Mouse (Mus musculus): ENCODE measurements around the gene Rasgef1a. TPM values are rescaled to one million over a fixed set of nuclear protein-coding genes. Genes with fewer than 3 reads are reported as not detected.
A peak's percentile ranks its signal among the peaks of the same experiment; 100 is the strongest.

Rasgef1a gene
- polyA plus RNA-seq, 1 experiment: 0.45 TPM

DNA sequence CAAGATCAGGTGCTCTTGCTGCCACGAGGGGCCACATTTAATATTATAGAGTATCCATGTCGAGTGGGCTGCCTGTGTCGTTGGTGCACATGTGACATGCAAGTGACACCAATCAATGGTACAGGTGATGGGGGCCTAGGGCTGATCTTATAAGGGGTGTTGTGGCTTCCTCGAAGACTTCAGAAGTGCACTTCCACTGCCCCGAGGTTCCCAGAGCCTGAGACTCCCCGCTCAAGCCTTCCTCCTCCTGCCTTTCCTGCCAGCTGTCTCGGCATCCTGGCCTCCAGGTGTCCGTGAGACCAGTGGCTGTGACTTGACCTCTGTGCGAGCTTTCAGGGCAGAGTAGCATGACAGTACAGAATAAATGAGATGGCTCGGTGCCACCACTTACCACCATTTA is 67.5 kb downstream of the Rasgef1a start:
- TF ChIP-seq CTCF (IDR thresholded peaks at IDR 0.05; ENCODE audit: control insufficient read depth, insufficient read depth, low read length) (no peak), POLR2A (IDR thresholded peaks at IDR 0.05; ENCODE audit: borderline replicate concordance, control insufficient read depth, low read depth, low read length) (no peak)
- no peak overlapping the region for H3K4me3 ChIP-seq (replicated peaks; ENCODE audit: control insufficient read depth, low read depth, low read length)
- WGBS: 67% methylated on average over 10 of the region's 10 CpGs

DNA sequence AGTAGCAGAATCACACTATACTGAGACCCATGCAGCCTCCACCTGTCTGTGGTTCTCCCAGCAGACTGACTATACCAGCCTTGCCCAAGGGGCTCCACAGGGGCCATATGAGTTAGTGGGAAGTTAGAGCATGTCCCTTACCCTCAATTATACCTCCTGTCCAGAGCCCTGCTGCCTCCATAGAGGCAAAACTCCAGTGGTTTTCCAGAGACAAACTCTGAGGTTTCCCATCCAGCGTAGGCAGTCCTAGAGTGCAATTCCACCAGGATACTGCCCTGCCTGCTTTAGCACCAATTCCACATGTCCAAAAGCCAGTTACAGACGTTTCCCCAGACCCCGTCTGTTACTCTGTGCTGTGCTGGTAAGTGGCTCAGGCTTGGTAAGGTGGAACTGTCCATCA is 68.1 kb downstream of the Rasgef1a start:
- Histone ChIP-seq H3K4me3 (replicated peaks; ENCODE audit: control insufficient read depth, low read depth, low read length) (no peak overlapping the region), H3K27ac (ENCODE audit: control insufficient read depth, insufficient read depth, low read depth, low read length, poor library complexity) (no peak overlapping the region), H3K4me1 (ENCODE audit: control insufficient read depth, insufficient read depth, low read length) (no peaks in the 10 kb centered on the region)
- WGBS: 74% methylated on average over 3 of the region's 3 CpGs
- TF ChIP-seq POLR2A (IDR thresholded peaks at IDR 0.05; ENCODE audit: borderline replicate concordance, control insufficient read depth, low read depth, low read length): no peak
- no peak for TF ChIP-seq CTCF (IDR thresholded peaks at IDR 0.05; ENCODE audit: control insufficient read depth, insufficient read depth, low read length)

More for the DNA sequence above, 67.5 kb downstream of the Rasgef1a start:
- H3K4me1 ChIP-seq (ENCODE audit: control insufficient read depth, insufficient read depth, low read length): no peaks in the 10 kb centered on the region
- H3K27ac ChIP-seq (ENCODE audit: control insufficient read depth, insufficient read depth, low read depth, low read length, poor library complexity): no peak overlapping the region

DNA sequence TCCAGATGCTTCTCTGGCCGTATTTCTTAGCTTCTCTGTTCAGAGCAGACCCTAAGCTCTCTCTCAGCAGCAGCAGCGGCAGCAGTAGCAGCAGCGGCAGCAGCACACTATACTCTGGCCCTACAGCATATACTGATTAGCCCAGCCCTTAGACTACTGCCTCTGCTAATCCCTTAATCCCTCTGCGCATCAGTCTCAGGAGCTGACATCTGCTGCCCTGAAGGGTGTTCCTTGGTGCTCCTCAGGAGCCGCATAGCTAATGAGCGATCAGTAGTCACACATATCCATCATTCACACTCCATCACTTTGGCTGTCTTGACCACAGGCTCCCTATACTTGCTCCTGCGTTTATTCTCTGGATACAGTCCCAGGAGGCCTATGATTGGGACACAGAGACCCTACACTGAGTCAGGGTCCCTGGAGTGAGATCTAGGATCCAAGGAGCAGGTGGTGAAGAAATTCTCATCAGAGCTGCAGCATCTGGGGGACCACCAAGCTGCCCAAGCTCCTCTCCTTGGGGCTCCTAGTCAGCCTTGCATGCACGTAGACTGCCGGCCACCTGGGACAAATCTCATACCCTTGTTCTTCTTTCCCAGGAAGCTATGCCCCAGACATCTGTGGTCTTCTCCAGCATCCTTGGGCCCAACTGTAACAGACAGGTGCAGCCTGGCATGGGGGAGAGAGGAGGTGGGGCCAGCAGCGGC is 68.7 kb downstream of the Rasgef1a start:
- Histone ChIP-seq H3K4me3 (replicated peaks; ENCODE audit: control insufficient read depth, low read depth, low read length) (no peak overlapping the region), H3K4me1 (ENCODE audit: control insufficient read depth, insufficient read depth, low read length) (no peaks in the 10 kb centered on the region), H3K27ac (ENCODE audit: control insufficient read depth, insufficient read depth, low read depth, low read length, poor library complexity) (no peak overlapping the region)
- no peak for TF ChIP-seq CTCF (IDR thresholded peaks at IDR 0.05; ENCODE audit: control insufficient read depth, insufficient read depth, low read length)
- no peak for TF ChIP-seq POLR2A (IDR thresholded peaks at IDR 0.05; ENCODE audit: borderline replicate concordance, control insufficient read depth, low read depth, low read length)
- WGBS: 83% methylated on average over 10 of the region's 10 CpGs

DNA sequence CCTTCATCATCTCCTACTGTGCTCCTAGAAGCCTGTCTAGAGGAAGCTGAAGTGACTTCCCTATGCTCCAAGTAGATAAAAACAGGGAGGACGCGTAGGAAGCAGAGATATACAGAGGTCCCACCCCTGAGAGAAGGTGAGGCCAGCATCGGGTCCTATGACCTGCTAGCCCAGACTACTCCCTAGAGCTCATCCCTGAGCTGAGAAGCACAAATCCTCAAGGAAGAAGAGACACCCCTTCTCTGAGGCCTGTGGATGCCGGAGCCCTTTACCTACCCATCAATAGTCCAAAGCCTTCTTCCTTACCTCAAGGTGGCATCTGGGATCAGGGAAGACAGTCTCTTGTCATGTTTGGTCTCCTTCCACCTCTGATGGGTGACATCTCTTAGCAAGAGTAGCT is 69.5 kb downstream of the Rasgef1a start:
- no peak for TF ChIP-seq POLR2A (IDR thresholded peaks at IDR 0.05; ENCODE audit: borderline replicate concordance, control insufficient read depth, low read depth, low read length)
- TF ChIP-seq CTCF (IDR thresholded peaks at IDR 0.05; ENCODE audit: control insufficient read depth, insufficient read depth, low read length): no peak
- no peak overlapping the region for H3K27ac ChIP-seq (ENCODE audit: control insufficient read depth, insufficient read depth, low read depth, low read length, poor library complexity)
- no peak overlapping the region for H3K4me3 ChIP-seq (replicated peaks; ENCODE audit: control insufficient read depth, low read depth, low read length)
- WGBS: 81% methylated on average over 4 of the region's 4 CpGs
- no peaks in the 10 kb centered on the region for H3K4me1 ChIP-seq (ENCODE audit: control insufficient read depth, insufficient read depth, low read length)

DNA sequence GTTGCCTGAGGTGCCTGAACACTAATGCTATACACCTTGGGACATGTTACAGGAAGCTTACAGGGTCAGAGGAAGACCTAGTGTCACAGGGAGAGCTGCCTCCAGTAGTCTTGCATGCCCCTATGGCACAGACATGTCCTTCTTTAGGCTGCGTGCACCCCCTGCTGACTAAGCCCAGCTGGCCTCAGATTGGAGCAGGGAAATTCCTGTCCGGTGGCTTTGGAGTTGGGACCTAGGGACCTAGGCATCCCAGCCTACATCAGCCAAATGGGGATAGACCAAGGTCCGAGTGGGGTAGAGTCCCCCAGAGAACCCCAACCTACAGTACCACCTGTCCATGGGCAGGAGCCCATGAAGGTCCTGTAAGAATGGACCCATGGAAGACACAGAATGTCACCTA is 71.1 kb downstream of the Rasgef1a start:
- TF ChIP-seq CTCF (IDR thresholded peaks at IDR 0.05; ENCODE audit: control insufficient read depth, insufficient read depth, low read length) (no peak), POLR2A (IDR thresholded peaks at IDR 0.05; ENCODE audit: borderline replicate concordance, control insufficient read depth, low read depth, low read length) (no peak)
- no peak overlapping the region for H3K4me3 ChIP-seq (replicated peaks; ENCODE audit: control insufficient read depth, low read depth, low read length)
- 76% methylated on average over 3 of the region's 3 CpGs for WGBS

DNA sequence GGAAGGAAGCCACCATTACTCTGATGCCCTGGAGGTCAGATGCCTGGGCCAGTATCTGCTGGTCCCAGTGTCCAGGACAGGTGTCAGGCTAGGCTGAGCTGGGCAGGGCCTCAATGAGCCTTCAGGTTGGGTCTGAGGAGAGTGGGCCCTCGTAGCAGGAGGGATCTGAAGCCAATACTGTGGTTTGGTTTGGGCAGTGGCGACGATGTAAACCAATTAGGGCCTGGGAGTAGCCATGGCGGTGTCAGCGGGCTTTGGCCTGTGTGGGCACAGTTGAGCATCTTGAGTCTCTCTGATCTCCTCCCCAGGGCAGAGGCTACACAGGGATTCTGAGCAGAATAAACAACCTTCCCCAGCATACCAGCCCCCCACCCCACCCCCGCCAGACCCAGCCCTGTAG is 72.4 kb downstream of the Rasgef1a start:
- TF ChIP-seq CTCF (IDR thresholded peaks at IDR 0.05; ENCODE audit: control insufficient read depth, insufficient read depth, low read length) (no peak), POLR2A (IDR thresholded peaks at IDR 0.05; ENCODE audit: borderline replicate concordance, control insufficient read depth, low read depth, low read length) (no peak)
- Histone ChIP-seq H3K27ac (ENCODE audit: control insufficient read depth, insufficient read depth, low read depth, low read length, poor library complexity) (no peak overlapping the region), H3K4me1 (ENCODE audit: control insufficient read depth, insufficient read depth, low read length) (no peaks in the 10 kb centered on the region), H3K4me3 (replicated peaks; ENCODE audit: control insufficient read depth, low read depth, low read length) (no peak overlapping the region)
- WGBS: 87% methylated on average over 6 of the region's 6 CpGs

More for the DNA sequence above, 71.1 kb downstream of the Rasgef1a start:
- Histone ChIP-seq H3K27ac (ENCODE audit: control insufficient read depth, insufficient read depth, low read depth, low read length, poor library complexity) (no peak overlapping the region), H3K4me1 (ENCODE audit: control insufficient read depth, insufficient read depth, low read length) (no peaks in the 10 kb centered on the region)

DNA sequence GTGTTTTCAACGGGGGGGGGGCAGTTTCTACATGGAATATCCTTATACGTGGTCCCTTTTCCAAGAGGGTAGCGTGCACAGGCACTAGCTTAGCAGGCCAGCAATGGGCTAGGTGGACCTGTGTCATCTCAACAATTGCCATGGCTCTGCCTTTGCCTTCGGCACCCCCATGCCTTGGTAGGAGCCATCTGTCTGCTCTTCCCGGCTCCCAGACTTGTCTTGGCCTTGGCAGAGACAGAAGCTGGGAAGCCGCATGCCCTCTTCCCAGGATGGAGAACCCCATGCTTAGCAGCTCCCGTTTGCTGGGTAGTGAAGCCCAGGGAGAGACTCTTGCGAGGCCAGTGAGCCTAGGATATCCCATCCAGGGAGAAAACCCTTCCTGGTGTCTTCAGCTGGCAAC is 73.4 kb downstream of the Rasgef1a start:
- Histone ChIP-seq H3K4me3 (replicated peaks; ENCODE audit: control insufficient read depth, low read depth, low read length) (no peak overlapping the region), H3K4me1 (ENCODE audit: control insufficient read depth, insufficient read depth, low read length) (no peaks in the 10 kb centered on the region), H3K27ac (ENCODE audit: control insufficient read depth, insufficient read depth, low read depth, low read length, poor library complexity) (no peak overlapping the region)
- TF ChIP-seq POLR2A (IDR thresholded peaks at IDR 0.05; ENCODE audit: borderline replicate concordance, control insufficient read depth, low read depth, low read length): no peak
- no peak for TF ChIP-seq CTCF (IDR thresholded peaks at IDR 0.05; ENCODE audit: control insufficient read depth, insufficient read depth, low read length)
- 82% methylated on average over 8 of the region's 8 CpGs for WGBS

DNA sequence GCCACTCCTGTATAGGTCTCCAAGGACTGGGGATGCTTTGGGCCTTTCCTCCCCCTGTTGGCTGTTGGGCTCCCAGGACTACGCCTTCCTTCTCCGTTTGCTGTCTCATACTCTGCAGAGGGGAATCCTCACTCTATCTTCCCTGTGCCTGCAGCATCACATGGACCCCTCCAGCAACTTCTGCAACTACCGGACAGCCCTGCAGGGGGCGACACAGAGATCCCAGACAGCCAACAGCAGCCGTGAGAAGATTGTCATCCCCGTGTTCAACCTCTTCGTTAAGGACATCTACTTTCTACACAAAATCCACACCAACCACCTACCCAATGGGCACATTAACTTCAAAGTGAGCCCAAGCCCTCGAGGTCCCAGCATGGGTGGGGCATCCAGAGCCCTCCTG is 76.7 kb downstream of the Rasgef1a start:
- TF ChIP-seq POLR2A (IDR thresholded peaks at IDR 0.05; ENCODE audit: borderline replicate concordance, control insufficient read depth, low read depth, low read length) (no peak), CTCF (IDR thresholded peaks at IDR 0.05; ENCODE audit: control insufficient read depth, insufficient read depth, low read length) (peak; percentile 40; the same call in 1 of the 2 replicates)
- Histone ChIP-seq H3K4me3 (replicated peaks; ENCODE audit: control insufficient read depth, low read depth, low read length) (no peak overlapping the region), H3K4me1 (ENCODE audit: control insufficient read depth, insufficient read depth, low read length) (no peaks in the 10 kb centered on the region), H3K27ac (ENCODE audit: control insufficient read depth, insufficient read depth, low read depth, low read length, poor library complexity) (no peak overlapping the region)
- 50% methylated on average over 8 of the region's 8 CpGs for WGBS
